Mouse (Mus musculus) right cerebral cortex, postnatal 25 days (tissue): ENCODE measurements around the gene Sorl1.
"Not testable (repeated sequence)": the region's sequence is repeated elsewhere in the genome, so short reads cannot be mapped to it uniquely, and the experiment has no call there.

Experiments used
- DNase-seq: peaks from one replicate; pipeline ENCODE4 v3.0.0; 2022

Gene Sorl1

DNA sequence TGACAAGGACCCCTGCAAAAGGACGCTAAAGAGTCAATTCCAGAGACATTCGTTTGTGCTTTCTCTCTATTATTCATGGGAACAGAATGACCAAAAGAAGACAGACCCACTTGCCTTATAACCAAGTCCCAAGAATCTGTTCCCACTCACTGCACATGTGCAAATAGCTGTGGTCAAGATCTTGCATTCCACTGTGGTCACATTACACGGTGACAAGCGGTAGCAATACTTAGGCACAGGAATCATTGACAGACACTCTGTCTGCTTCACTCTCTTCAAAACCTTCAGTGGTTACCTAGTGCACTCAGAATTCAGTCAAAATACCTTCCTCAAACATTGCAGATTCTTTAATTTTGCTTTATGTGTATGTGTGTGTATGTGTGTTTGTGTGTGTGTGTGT lies 36.2 kb downstream of the Sorl1 start:
- DNase-seq, result no peak

DNA sequence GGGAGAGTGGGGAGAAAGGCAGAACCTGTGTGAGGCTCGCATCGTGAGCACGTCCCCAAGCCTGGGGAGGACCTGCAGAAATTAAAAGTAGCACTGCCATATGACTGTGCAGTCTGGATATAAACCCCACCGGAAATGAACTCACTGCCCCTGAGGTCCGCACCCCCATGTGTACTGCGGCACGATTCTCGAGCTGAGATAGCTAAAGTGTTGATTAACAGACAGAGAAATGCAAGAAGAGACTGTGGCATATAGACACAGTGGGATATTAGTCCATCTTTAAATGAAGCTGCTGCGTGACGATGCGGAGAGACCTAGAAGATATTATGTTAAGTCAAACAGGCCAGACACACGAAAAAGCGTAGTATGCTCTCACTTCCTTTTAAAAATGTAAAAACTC lies 38.1 kb downstream of the Sorl1 start:
- DNase-seq, result no peak

DNA sequence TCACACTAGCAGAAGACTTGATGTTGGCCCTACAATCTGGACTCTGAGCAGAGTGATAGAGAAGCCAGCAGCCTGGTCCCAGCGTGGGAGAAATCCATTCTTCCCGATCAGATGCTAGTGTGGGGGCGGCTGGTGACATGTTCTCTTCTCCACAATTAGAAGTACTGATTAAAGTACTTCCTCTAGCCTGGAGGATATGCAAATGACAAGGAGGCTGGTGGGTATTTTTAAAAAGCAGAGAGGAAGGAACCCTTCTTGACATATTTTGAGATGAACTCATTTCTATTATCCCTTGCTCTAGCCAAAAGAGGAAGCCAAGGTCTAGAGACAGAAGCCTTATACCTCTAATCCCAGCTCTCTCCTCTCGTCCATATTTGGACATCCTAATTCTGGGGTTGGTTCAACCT lies 40.4 kb downstream of the Sorl1 start:
- DNase-seq, result peak; percentile 70

DNA sequence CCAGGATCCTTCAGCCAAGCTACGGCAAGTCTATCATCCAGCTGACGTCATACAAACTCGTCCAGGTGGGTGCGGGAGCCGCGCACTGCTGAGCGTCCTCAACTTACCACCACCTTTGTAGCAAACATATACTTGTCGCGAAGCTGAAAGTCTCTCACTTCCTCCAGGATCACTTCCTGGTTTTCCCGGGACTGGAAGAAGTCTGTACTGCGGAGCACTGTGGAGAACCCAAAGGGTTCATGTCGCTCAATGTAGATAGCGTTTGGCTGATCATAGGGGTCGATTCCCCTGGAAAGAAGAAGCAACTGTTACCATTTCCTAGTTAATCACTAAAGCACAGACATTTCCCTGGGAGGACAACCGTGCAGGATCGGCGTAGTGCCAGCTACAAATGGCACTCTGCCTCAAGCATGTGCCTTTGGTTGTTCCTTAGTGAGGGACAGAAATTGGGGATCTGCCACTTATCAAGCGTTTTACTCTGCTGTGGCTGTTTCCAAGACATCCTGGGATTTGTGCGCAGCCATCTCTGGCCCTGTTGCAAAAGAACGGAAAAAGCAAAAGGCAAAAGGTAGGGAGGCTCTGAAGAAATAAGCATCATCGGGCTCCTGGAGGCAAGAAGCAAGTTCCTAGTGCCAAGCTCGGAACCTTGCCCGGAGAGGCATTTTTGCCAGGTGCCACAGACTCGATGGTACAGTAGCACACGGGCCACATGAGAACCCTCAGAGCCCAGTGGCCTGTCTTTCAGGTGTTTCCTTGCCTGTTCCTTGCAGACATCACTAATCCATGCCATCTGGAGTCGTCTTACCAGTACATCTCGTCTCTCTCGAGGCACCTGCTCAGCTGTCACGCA lies 42.2 kb downstream of the Sorl1 start:
- no peak for DNase-seq

DNA sequence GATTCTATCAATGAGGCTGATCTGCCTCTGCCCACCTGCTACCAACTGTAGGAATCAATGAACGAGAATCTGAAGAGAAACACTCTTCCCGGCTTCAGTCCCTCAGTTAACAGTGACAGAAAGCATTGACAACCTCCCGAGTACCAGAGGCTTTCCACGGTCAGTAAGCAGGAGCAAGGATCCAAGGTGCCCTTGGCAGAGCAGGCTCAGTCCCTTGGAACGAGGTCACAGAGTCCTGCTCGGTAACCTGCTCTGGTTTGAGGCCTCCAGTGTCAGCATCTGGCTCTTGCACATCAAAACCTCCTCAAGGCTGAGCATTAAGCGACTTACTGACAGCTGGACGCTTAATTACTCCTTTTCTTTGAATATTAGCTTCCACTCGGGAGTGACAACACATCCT lies 43.4 kb downstream of the Sorl1 start:
- no peak for DNase-seq

DNA sequence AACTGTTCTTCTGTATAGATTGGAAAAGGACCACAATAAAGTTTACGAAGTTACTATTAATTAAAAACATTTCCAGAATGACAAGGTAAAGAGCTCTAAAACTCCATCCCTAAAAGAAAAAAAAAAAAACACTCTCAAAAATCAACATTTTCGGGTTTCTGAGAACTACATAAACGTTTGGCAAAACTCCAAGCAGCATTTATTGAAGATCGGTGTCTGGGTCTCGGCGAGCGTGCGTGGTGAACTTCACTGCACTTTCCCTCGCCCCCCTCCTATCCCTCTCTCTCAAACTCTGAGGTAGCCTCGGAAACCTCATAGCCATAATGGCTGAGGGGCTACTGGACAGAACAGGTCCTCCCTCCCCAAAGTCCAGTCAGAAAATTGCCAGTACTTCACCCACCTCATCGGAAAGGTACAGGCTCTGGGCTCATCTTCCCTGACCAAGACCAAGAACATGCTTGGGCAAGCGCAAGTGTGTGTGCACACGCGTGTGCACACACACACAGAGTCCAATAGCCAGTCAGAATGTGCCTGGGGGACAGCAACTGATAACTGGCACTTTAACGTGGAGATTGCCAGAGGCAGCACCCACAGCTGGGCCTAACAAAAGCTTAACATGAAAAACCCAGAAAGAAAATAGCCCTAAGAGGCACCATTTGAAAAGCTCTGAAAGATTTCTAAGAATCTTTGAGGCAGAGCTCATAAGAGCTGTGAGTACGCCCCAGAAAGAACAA lies 46.8 kb downstream of the Sorl1 start:
- no peak for DNase-seq

DNA sequence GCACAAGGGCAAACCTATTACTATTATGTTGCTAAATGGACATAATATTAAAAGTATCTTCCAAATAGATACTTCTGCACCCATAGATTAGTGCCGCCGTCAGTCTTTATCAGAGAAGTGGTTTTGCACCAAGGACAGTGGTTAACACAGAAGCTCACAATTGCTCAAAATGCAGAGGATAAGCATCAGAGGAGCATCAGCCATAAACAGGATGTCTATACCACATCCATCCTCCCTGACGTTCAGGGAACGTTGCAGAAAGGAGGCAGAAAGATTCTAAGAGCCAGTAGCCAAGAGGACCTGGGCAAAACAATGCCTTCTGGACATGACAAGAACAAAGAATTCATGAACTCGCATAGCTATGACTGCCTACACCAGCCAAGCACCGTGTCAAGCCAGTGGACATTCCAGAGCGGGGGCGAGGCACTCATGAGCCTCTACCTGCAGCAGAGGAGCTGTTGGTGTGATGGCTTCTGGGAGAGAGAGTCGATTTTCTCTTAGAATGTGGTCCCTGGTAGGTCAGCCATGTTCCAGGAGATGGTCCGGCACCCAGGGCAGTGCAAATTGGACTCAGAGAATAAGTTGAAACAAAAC lies 47.7 kb downstream of the Sorl1 start:
- no peak for DNase-seq

DNA sequence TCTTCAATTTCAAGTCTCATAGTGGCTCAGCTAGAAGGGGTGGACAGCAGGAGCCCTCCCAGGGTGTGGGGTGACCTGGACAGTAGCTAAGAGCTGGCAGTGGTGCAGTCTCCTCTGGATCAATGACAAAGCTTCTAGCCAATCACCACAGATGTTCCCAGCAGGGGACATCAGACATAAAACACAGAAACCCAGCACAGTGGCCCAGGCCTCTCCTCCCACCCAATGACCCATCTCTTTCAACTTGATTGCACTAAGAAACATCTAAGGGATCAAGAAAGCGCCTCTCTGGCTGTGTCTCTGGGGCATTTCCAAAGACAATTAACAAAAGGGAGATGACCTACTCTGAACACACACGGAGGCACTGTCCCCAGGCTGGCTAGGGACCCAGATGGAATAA lies 48.9 kb downstream of the Sorl1 start:
- no peak for DNase-seq

DNA sequence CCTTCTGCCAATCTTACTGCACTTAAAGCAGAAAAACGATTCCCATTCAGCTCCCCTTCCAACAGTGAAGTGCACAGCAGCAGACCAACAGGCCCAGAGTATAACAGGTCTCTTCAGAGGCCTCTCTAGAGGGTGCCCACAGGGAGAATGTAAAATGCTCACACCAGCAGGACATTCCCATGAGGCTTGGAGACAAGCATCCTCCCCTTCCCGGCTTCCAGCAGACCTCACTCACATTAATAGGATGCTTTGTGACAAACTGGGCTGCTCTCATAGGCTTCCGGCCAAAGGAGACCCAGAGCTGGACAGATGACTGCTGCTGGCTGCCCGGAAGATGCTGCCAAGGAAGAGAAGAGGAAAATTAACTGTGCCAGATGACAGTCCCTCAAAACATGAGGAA lies 52.1 kb downstream of the Sorl1 start:
- no peak for DNase-seq

DNA sequence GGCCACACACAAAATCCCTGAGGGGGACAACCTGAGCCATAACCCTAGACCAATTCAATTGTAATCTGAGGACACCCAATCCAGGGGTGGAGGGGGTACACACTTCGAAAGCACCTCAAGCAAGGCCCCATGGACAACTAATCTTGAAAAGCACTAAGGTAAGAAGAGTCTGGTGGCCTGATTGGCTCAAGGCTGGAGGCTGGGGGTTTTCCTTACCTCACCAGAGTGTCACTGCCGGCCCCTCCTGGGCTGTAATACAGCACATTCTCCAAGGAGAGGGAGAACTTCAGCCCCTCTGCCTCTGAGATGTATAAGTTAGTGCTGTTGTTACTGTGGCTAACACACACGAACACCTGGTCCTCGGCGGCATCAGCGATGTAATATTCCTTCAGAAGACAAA lies 53.2 kb downstream of the Sorl1 start:
- no peak for DNase-seq

DNA sequence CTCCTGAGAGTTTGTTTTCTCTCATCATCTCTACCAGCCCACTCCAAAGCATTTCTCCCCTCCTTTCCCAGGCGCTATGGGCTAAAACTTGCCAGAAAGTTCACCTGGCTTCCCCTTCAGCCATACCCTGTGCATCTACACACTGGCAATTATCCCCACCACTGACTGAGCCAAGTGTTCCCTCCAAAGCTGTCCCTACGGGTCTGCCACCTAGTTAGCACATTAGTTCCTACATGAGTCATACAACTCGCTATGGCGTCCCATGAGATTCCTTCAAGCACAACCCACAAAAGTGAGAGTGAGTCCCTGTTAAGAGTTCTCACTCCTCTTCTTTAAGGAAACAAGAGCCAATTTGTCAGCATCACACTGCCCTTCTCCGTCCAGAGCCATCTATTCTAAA lies 54.6 kb downstream of the Sorl1 start:
- no peak for DNase-seq

DNA sequence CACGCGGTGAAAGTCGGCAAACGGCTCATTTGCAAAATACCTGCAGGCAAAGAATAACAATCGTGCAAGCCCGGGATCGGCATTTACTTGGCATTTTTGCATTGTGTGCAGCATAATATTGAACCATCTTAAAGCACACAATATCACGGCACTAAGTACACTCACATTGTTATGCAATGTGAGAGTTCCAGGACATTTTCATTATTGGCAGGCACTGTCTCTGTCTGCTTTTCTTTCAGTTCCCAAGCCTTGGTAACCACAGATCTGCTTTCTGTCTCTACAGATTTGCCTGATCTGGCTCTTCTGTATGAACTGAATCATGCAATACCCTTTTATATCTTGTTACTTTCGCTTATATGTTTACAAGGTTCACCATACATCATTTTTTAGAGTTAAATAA lies 56.1 kb downstream of the Sorl1 start:
- no peak for DNase-seq

DNA sequence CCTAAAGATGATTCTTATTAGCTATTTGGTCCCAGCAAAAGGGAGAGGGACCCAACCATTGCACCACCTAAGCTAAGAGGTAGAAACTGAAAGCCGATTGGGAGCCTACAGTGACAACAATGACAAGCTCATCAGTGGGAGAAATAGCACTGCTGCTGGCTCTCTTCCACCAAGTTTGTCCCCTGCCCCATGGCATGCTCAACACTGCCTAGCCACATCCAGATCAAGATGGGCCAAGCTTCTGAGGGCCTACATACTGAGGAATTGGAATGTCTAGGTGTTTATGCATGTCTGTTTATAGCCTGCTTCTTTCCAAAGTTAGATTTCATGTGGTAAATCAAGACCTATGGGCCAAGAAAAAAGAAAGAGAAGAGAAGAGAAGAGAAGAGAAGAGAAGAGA lies 58.3 kb downstream of the Sorl1 start:
- no peak for DNase-seq

DNA sequence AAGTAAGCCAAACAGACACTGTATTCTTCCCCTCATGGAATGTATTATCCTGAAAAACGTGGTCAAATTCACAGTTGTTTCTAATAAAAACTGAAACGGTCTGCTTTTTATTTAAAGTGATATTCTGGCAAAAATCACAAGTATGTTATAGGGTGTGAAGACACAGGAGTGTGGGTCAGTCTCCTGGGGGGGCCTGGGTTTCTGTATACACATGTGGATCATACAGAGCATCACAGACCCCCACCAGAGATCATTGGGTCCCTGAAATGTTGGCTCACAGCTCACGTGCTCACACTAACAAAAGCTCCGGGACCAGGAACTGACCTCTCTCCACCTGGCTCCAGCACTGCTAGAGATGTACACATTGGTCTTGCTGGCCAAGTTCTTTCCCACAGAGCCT lies 60.7 kb downstream of the Sorl1 start:
- DNase-seq, result no peak

DNA sequence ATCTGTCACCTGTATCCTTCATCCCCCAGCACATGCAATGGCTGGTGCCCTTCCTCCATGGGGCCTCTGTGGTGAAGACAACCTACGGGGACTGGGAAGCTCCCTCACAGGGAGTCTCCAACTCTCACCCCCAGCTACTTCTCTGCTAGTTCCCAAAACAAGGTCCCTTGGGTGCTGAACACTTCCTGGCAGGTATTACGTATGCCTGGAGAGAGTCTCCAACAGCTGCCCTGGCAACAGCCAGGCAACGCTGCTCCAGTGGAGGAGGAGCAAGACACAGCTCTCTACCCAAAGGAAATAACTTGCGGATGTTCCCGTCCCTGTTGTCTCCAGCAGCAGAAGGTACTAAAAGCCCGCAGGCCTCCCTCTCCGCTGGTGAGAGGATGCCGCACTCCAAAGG lies 61.8 kb downstream of the Sorl1 start:
- no peak for DNase-seq

DNA sequence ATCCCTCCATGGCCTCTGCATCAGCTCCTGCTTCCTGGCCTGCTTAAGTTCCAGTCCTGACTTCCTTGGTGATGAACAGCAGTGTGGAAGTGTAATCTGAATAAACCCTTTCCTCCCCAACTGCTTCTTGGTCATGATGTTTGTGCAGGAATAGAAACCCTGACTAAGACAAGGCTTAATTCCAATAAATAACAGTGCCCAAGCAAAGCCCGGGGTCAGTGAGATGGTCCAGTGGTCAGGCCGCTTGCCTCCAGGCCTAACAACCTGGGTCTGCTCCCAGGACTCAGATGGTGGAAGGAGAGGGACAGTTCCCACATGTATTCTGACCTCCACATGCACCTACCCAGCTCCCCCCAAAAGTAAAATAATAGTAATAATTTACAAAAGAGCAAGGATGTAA lies 65.1 kb downstream of the Sorl1 start:
- not testable (repeated sequence) for DNase-seq

DNA sequence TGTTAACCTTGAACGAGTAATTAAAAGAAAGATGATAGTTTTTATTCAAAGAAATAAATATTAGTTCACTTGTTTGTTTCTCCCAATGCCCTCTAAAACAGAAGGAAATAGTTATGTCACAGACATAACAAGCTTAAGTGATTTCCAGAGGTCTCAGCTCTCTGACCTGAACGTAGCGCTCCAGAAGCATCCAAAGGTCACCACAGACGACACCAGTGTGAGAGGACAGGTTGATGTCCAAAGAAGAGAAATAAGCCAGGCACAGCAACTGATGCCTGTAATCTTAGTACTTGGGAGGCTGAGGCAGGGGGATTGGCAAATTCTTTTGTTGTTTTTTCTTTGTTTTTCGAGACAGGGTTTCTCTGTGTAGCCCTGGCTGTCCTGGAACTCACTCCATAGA lies 67.5 kb downstream of the Sorl1 start:
- no peak for DNase-seq

DNA sequence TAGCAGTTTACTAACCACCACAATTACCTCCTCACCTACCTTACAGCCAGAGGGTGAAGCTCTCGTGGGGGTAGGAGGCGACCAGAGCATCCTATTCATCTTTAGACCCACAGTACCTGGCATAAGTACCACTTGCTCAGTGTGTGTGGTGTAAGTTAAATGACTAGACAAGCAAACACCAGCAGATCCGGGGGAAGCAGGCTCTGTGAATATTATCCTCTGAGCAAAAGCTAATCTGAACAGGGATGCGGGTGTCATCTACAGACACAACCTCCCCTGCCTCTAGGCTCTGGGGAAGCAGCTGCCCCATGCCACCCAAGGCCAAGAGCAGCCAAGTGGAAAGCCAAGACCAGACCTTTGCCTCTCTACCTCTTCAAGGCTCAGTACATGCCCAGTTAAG lies 68.7 kb downstream of the Sorl1 start:
- DNase-seq, result peak; percentile 62

DNA sequence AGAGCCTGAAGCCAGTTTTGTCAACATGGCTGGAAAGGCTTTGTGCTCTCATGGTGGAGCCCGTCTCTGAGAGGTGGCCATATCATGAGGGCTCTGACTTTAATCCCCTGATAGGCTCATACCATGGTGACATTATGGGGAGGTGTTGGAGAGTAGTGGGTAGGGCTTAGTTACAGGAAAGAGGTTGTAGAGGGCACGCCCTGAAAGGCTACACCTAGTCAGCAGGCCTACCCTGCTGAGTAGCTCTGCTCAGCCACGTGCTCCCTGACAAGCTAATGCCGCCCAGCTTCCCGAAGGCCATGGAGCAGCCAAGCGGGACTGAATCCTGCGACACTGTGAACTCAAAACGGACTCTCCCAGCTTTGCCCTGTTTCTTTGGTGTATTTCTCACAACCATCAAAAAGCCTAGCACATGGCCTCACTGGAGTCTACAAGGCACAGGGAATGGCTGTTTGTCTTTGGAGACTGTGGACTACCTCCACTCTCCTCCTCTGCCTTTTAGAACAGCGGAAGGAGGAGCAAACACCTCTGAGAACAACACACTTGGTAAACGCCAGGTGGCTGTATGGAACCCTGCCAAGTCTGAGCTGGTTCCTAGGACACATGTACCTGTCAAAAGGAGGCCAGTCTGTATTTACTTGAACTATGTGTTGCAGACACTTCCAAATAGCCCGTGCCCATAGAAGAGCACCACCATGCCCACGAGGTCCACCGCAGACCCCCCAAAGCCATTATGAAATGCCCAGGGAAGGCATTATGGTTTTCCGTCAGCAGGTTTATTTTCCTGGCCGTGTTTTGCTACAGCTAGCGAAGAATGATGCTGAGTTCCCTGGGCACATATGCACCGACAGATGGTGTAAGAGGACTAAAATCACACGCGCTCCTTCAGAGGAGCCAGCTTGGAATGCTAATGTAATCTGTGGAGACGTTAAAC lies 69.5 kb downstream of the Sorl1 start:
- DNase-seq, result peak; percentile 84

DNA sequence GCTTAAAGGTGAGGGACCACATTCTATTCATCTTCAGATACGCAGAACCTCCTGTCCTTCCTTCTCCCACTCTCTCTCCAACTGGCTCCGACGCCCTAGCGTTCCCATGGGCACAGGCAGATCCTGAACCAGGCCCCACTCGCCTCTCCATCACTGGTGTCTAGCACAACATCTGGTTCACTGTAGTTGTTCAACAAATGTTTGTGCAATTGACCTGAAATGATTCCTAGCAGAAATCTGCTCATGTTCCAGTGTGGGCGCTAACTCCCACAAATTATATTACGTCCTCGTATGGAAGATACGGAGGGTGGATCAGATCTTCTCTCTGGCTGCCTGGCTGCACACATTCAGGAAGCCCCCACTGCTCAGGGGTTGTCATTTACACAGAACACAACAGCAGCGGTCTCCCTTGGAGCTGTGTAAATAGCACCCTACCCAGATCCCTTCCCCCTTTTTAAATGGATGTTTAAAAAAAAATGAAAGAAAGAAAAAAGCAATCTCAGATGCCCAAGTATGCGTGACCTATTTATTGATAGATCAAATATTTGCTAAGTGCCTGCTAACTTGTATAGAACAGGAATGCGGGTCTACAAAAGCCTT lies 70.4 kb downstream of the Sorl1 start:
- no peak for DNase-seq

DNA sequence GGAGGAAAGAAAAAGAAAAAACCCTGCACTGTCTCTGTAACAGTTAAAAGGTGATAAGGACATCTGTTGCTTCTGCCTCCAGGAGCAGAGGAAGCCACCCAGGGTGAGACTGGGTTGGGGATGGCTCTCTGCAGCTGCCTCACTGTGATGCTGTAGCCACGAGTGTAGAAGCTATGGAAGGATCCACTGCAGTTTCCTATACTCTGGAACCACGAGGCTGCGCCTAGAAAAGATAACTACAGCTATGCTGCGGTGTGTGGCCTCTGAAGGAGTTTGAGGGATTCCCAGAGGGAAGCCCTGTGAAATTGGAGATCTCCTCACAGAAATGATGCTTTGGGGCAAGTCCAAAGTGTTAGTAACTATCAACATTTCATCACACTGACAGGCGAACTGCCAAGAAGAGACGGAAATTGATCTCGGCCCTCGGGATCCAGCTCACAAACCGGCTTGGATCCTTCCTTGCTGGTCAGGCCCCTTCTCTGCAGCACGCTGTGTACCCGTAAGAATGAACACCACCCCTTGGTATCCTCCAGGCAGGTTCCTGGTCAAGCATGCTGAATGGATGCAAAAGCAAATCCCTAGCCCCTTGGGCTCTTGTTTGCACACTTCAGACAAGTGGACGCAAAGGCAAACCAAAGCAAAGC lies 71.3 kb downstream of the Sorl1 start:
- no peak for DNase-seq

DNA sequence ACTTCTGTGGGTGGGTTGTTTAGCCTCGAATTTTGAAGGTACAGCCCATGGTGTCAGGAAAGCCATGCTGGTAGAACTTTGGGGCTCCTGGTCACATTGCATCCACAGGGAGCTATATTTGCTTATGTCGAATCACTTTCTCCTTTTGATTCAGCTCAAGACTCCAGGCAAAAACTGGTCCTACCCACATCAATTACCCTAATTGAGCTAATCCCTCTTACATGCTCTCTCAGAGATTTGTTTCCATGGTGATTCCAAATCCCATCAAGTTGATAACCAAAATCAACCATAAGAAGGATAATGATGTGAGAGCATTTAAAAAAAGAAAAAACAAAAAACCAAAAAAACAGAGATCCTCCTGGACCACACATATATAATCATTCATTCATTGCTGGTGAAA lies 75.6 kb downstream of the Sorl1 start:
- no peak for DNase-seq
